Mouse (Mus musculus): Measurements from ENCODE around the gene Fbh1. TPM values are rescaled to one million over a fixed set of nuclear protein-coding genes. Genes with fewer than 3 reads are reported as not detected.
A peak's percentile ranks its signal among the peaks of the same experiment; 100 is the strongest.

Fbh1 gene
- polyA plus RNA-seq (2015; fragmentation: Nextera tagmentation; extraction: Ambion mirVana) = 133 TPM in 2 replicates

DNA sequence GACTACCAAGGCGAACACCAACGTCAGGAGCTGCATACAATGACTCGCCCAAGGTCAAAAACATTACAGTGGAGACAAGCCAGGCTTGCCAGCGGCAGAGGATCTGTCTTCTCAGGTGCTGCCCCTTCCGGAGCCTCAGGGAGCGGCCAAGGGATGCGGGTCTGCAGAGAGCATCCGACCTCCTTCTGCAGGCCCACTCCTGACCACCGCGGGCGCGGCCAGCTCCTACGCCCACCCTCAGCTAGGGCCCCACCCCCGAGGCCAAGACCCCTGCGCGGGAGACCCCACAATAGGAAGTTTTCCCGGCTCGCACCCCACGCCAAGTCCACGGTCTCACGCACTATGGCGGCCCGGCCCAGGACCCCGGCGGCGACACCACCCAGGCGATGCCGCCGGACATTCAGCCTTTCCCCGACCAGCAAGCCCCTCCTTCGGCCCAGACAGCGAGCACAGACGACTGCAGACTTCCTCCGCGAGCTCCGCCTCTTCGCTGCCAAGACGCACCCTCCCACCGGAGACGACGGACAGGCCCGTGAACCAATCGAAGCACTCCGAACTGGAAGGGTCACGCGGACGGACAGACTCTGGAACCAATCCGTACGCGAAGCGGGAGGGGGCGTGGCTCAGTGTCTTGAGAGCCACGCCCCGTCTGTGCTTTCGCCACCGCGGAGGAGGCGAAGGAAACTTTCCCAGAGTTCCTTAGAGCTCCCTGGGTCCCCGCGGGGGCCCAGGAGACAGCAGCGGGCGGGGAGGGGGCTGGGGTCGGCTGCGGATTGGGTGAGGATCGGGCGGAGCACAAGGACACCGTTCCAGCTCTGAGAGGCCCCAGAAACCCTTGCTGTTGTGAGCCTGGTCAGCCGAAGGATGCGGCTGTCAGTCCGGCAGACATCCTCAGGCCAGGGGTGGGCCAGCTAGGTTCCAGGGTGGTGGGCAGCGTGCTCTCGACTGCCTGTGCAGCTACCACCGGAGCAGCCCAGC lies at the start of gene Fbh1, which contains the start of gene Ankrd16:
Gene Fbh1, minus strand, starts transcription at position 492 of the 978 bp plus-strand sequence.
Gene Ankrd16, plus strand, starts transcription at position 786 of the 978 bp plus-strand sequence.
- no peaks in the 10 kb centered on the region for H3K27me3 ChIP-seq (replicated peaks)
- H3K9ac ChIP-seq = peak within 1 kb of the TSS; percentile 81
- H3K9me3 ChIP-seq = no peaks in the 10 kb centered on the region
- H3K27ac ChIP-seq = peak within 1 kb of the TSS; percentile 96
- peak; percentile 97 for ATAC-seq (replicated peaks)
- peaks cover 18% of the 10 kb centered on the region for H3K36me3 ChIP-seq (replicated peaks)
- peaks cover 51% of the 10 kb centered on the region for H3K4me1 ChIP-seq
- peak within 1 kb of the TSS; percentile 87 for H3K4me2 ChIP-seq
- peak within 1 kb of the TSS; percentile 92 for H3K4me3 ChIP-seq
- WGBS = under 1% methylated on average over 72 of the region's 73 CpGs

DNA sequence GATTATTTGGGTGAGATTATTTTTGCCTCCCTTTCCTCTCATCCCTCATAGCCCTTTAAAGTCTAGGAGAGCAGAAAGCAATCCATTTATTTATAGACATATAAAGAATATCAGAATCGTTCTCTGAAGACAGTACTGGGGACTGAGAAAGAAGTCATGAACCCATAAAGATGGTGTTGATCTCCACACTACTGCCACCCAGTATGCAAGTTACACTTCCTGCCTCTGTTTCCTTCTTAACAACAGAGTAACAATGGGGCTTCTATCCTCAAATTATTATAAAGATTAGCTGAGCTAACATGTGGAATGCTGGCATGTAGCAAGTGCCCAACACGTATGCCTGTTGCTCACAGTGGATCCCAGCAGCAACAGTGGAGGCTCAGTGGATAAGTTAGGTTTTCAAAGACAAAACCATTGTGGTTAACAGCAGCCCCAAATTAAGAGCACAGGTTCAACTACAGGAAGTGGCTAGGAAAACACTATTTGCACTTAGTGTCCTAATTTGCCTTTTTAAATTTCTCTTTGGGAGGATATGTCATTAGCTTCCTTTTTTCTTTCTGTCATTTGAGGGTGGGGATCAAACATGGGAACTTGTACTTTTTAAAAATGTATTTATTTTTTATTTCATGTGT lies 24.0 kb upstream of the Fbh1 start:
- Histone ChIP-seq H3K36me3 (replicated peaks) (no peaks in the 10 kb centered on the region), H3K4me3 (no peak overlapping the region), H3K4me1 (no peaks in the 10 kb centered on the region), H3K27me3 (replicated peaks) (no peaks in the 10 kb centered on the region), H3K4me2 (no peak overlapping the region), H3K9ac (no peak overlapping the region), H3K9me3 (no peaks in the 10 kb centered on the region), H3K27ac (no peak overlapping the region)
- 89% methylated on average over 2 of the region's 2 CpGs for WGBS
- no peak for ATAC-seq (replicated peaks)

DNA sequence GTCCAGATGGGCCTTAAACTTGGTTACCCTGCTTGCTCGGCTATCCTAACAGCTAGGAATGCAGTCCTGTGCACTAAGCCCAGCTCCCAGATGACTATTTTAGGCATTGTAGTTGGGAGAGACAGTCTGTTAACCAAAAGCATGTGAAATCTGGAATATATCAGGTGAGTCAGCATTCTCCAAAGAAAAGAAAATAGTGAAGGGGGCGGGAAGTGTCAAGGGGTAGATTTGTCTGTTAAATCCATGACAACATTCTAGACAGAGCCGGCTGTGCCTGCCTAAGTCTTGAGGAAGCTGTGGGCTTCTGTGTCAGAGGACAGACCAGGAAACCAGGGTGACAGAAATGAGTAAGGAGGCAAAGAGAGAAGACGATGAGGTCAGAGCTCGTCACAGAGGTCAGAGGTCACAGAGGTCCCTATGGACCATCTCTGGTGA lies 20.6 kb upstream of the Fbh1 start:
- WGBS = 83% methylated on average over 5 of the region's 5 CpGs
- H3K27ac ChIP-seq = no peak overlapping the region

DNA sequence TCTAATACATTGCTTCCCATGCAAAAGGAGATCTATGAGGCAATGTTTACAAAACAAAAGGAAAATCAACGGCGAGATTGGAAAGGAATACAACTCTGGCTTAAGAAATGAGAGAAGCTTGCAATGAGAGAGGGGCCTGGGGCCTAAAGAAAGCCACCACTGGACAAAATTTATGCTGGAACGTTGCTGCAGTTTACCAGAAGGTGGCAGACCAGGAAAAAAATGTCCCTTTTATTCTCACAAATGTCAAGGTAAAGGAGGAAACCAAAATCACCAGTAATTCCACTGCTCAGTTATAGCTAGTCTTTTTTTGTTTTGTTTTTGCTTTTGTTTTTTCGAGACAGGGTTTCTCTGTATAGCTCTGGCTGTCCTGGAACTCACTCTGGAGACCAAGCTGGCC lies 17.3 kb upstream of the Fbh1 start:
- Histone ChIP-seq H3K36me3 (replicated peaks) (peaks cover 30% of the 10 kb centered on the region), H3K9me3 (no peaks in the 10 kb centered on the region), H3K9ac (no peak overlapping the region), H3K27me3 (replicated peaks) (no peaks in the 10 kb centered on the region), H3K4me2 (no peak overlapping the region), H3K4me1 (no peaks in the 10 kb centered on the region), H3K4me3 (no peak overlapping the region), H3K27ac (no peak overlapping the region)
- WGBS = 76% methylated on average over 4 of the region's 4 CpGs
- no peak for ATAC-seq (replicated peaks)

More for the DNA sequence above, 20.6 kb upstream of the Fbh1 start:
- Histone ChIP-seq H3K4me1 (no peaks in the 10 kb centered on the region), H3K4me2 (no peak overlapping the region), H3K9ac (no peak overlapping the region), H3K36me3 (replicated peaks) (0 out of 2 replicates have a peak, but pooled peaks cover 7% of the 10 kb centered on the region), H3K9me3 (no peaks in the 10 kb centered on the region), H3K4me3 (no peak overlapping the region), H3K27me3 (replicated peaks) (no peaks in the 10 kb centered on the region)
- ATAC-seq (replicated peaks) = no peak

DNA sequence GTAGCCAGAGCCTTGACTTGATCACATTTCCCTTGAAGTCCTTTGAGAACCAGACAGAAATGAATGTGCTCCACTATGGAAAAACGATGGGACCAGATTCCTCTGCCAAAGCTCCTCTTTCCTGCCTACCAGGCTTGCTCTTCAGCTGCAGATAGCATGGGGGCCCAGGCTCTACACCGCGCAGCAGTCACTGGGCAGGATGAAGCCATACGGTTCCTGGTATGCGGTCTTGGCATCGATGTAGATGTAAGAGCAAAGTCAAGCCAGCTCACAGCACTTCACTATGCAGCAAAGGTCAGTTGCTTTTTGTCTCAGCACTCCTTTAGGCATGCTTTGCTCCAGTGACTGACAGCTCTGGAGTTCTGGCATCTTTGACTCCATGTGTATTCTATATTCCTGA lies 6.8 kb upstream of the Fbh1 start:
- no peak overlapping the region for H3K9ac ChIP-seq
- no peak for ATAC-seq (replicated peaks)
- no peak overlapping the region for H3K4me2 ChIP-seq
- peaks cover 17% of the 10 kb centered on the region for H3K4me1 ChIP-seq
- H3K4me3 ChIP-seq = no peak overlapping the region
- H3K27me3 ChIP-seq (replicated peaks) = no peaks in the 10 kb centered on the region
- peaks cover 66% of the 10 kb centered on the region for H3K36me3 ChIP-seq (replicated peaks)
- H3K27ac ChIP-seq = no peak overlapping the region
- 97% methylated on average over 6 of the region's 6 CpGs for WGBS
- H3K9me3 ChIP-seq = no peaks in the 10 kb centered on the region

DNA sequence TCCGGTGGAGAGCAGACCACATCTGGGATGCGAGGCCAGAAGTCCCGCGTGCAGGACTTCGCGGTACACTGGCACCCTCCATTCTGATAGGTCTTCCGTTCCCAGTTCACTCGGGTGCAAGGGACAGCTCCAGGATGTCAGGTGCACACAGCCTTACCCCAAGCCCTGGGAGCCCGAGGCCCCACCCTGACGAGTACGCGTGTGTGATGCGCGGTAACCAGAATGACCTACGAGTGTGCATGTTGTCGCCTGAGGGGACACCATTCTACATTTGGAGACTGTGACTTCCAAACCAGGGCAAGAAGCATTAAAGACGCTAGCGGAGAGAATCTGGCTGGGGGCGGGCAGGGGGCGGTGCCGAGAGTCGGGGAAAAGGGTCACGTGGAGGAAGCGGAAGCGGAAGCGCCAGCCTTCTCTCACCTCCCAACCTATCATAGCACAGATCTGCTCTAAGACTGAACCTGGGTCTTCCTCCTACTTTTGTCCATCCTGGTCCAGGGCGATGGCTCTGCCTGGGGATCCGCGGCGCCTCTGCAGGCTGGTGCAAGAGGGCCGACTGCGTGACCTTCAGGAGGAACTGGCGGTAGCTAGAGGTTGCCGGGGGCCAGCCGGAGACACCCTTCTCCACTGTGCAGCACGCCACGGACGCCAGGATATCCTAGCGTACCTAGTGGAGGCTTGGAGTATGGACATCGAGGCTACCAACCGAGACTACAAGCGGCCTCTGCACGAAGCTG lies 873 bp upstream of the Fbh1 start:
- Histone ChIP-seq H3K9ac (peak overlapping the region; percentile 80), H3K27me3 (replicated peaks) (no peaks in the 10 kb centered on the region), H3K4me1 (peaks cover 51% of the 10 kb centered on the region), H3K27ac (peak overlapping the region; percentile 96), H3K9me3 (no peaks in the 10 kb centered on the region), H3K4me2 (peak overlapping the region; percentile 87), H3K4me3 (peak overlapping the region; percentile 92), H3K36me3 (replicated peaks) (peaks cover 25% of the 10 kb centered on the region)
- WGBS = under 1% methylated on average over 43 of the region's 43 CpGs
- ATAC-seq (replicated peaks) = peak; percentile 93

DNA sequence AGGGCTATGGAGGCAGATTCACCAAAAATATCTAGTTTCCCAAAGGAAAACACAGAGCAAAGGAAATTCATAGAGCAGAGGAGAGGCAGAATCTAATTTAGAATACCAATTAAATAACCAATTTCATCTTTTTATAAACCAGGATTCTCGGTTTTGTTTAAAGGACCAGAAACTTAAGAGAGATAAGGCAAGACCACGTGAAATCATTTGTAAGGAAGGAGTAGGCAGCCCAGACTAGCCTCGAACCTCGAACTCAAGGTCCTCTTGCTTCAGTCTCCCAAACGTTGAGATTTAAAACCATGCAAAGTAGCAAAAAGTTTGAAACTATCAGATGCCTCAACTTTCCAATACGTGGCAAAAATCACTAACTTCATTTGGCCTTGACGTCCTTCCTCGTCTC lies 967 bp downstream of the Fbh1 start:
- H3K4me1 ChIP-seq = peaks cover 51% of the 10 kb centered on the region
- no peaks in the 10 kb centered on the region for H3K27me3 ChIP-seq (replicated peaks)
- H3K27ac ChIP-seq = peak overlapping the region; percentile 91
- ATAC-seq (replicated peaks) = no peak
- no peaks in the 10 kb centered on the region for H3K9me3 ChIP-seq
- peak overlapping the region; percentile 92 for H3K4me3 ChIP-seq
- 55% methylated on average over 8 of the region's 8 CpGs for WGBS
- H3K9ac ChIP-seq = peak overlapping the region; percentile 81
- H3K36me3 ChIP-seq (replicated peaks) = peaks cover 8% of the 10 kb centered on the region
- peak overlapping the region; percentile 73 for H3K4me2 ChIP-seq

- H3K27me3 ChIP-seq (replicated peaks) = no peaks in the 10 kb centered on the region
- no peaks in the 10 kb centered on the region for H3K9me3 ChIP-seq
- peaks cover 43% of the 10 kb centered on the region for H3K4me1 ChIP-seq
- H3K4me3 ChIP-seq = no peak overlapping the region
- no peak overlapping the region for H3K9ac ChIP-seq
- no peaks in the 10 kb centered on the region for H3K36me3 ChIP-seq (replicated peaks)
- no peak overlapping the region for H3K4me2 ChIP-seq
- ATAC-seq (replicated peaks) = no peak
- H3K27ac ChIP-seq = no peak overlapping the region
- whole genome bisulfite sequencing = 61% methylated on average over 5 of the region's 5 CpGs
Measured at GRCm38 (mm10) chr2:11775121-11775520, 2.3 kb downstream of the Fbh1 start.

DNA sequence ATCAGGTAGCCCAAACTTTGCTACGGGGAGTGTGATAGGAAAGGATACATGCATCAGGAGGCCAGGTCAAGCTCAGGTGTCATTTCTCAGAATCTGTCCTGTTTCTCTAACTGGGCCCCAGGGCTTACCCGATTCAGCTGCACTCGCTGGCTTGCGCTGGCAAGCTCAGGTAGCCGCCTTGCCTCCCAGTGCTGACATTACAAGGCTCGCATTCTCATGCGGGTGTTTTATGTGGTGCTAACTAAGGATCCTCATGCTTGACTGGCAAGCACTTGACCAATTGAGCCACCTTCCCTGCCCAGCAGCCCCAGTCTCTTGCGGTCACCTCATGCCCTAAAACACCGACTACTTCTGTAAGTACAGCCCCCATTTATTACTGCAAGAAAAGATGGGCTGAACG lies 3.0 kb downstream of the Fbh1 start:
- H3K9me3 ChIP-seq = no peaks in the 10 kb centered on the region
- peaks cover 36% of the 10 kb centered on the region for H3K4me1 ChIP-seq
- H3K4me2 ChIP-seq = no peak overlapping the region
- ATAC-seq (replicated peaks) = no peak
- no peak overlapping the region for H3K27ac ChIP-seq
- no peak overlapping the region for H3K4me3 ChIP-seq
- H3K27me3 ChIP-seq (replicated peaks) = no peaks in the 10 kb centered on the region
- peaks cover 5% of the 10 kb centered on the region for H3K36me3 ChIP-seq (replicated peaks)
- H3K9ac ChIP-seq = no peak overlapping the region
- 93% methylated on average over 10 of the region's 10 CpGs for WGBS

- peaks cover 9% of the 10 kb centered on the region for H3K36me3 ChIP-seq (replicated peaks)
- no peak overlapping the region for H3K4me2 ChIP-seq
- no peaks in the 10 kb centered on the region for H3K9me3 ChIP-seq
- no peaks in the 10 kb centered on the region for H3K27me3 ChIP-seq (replicated peaks)
- H3K9ac ChIP-seq = no peak overlapping the region
- H3K27ac ChIP-seq = no peak overlapping the region
- ATAC-seq (replicated peaks) = no peak
- H3K4me1 ChIP-seq = peaks cover 30% of the 10 kb centered on the region
- no peak overlapping the region for H3K4me3 ChIP-seq
- 84% methylated on average over 4 of the region's 4 CpGs for WGBS
Measured at GRCm38 (mm10) chr2:11772401-11772800, 5.0 kb downstream of the Fbh1 start.

DNA sequence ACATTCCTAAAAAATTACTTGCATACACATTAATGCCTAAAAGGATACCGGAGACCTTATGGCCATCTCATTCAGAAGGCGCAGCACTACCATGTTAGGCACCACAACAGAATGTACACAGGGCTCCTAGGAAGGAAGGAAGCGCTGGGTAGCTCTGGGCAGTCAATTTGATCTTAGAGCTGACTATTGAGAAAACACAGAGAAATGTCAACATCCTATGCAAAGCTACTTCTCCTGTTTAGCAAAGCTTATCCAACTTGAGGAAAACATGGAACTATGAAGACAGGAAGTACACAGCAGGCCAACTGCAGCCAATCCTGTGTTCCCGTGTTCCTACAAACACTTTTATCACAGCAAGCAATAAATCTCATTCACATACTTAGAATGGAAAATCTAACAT lies 5.7 kb downstream of the Fbh1 start:
- H3K9ac ChIP-seq = no peak overlapping the region
- no peaks in the 10 kb centered on the region for H3K9me3 ChIP-seq
- H3K36me3 ChIP-seq (replicated peaks) = peaks cover 16% of the 10 kb centered on the region
- H3K4me1 ChIP-seq = peaks cover 28% of the 10 kb centered on the region
- no peak overlapping the region for H3K27ac ChIP-seq
- 92% methylated on average over 4 of the region's 4 CpGs for WGBS
- H3K4me3 ChIP-seq = no peak overlapping the region
- ATAC-seq (replicated peaks) = no peak
- H3K27me3 ChIP-seq (replicated peaks) = no peaks in the 10 kb centered on the region
- H3K4me2 ChIP-seq = no peak overlapping the region

DNA sequence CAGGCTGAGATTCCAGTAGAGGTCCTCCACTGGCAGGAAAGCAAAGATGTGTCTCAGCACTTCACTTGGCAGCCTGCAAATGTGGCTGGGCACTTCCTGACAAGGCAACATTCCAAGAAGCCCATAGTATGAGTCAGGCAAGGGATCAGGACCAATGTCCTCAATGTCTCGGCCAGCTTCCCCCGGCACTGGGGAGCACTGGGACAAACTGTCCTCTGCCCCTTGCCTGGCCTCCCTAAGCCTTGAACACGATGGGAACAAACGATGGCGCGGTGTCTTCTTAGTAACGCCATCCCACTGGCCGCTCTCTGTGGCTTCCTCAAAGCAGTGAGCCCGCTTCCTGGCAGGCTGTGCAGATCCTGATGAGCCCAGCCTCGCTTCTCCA lies 10.2 kb downstream of the Fbh1 start:
- no peak overlapping the region for H3K9ac ChIP-seq
- no peak for ATAC-seq (replicated peaks)
- WGBS = 85% methylated on average over 10 of the region's 10 CpGs

More for the DNA sequence above, 10.2 kb downstream of the Fbh1 start:
- Histone ChIP-seq H3K27me3 (replicated peaks) (no peaks in the 10 kb centered on the region), H3K4me3 (no peak overlapping the region), H3K36me3 (replicated peaks) (peaks cover 44% of the 10 kb centered on the region), H3K27ac (no peak overlapping the region), H3K4me2 (no peak overlapping the region), H3K9me3 (no peaks in the 10 kb centered on the region), H3K4me1 (no peaks in the 10 kb centered on the region)

Measured in midbrain, embryonic 15.5 days (tissue).